Mouse (Mus musculus) left cerebral cortex, adult 18-20 months (tissue): ENCODE results near the gene Usp50. TPM values are rescaled to one million over a fixed set of nuclear protein-coding genes. Genes with fewer than 3 reads are reported as not detected.

Experiments used
- DNase-seq, 2 experiments: peaks; one replicate each; pipeline ENCODE4 v3.0.0; 2021 to 2022; ENCODE audit warnings: low spot score in 2 of 2, mixed read lengths in 1 of 2
- total RNA-seq, 2 experiments: library from RNA; stranded (reverse); gene quantifications; 2 replicates each; pipeline ENCODE4 v1.2.3; 2021

Gene Usp50
- total RNA-seq, 2 experiments from 2014 or later: 0.49 TPM; not detected in 1

- DNase-seq: no peak
Observed at GRCm38 (mm10) chr2:126668621-126669252, 114.5 kb downstream of the Usp50 start.

GRCm38 (mm10) chr2:126665984-126666383, 117.3 kb downstream of the Usp50 start:
- no peak for DNase-seq

- DNase-seq: no peak
Observed at GRCm38 (mm10) chr2:126663481-126663880, 119.8 kb downstream of the Usp50 start.

Other genes with a start within 250 kb of the Usp50 start
- gene Slc27a2, start 231.1 kb downstream of the Usp50 start, total RNA-seq: 10 to 100 TPM in 1 of 2 experiments, 1 to 10 TPM in 1; 8.7 to 10.4 TPM
- 1 to 10 TPM in 1 of 2 experiments, under 1 TPM in 1; 0.77 to 1.8 TPM for gene Hdc, start 164.2 kb downstream of the Usp50 start, total RNA-seq
- 10 to 100 TPM; 19.3 to 20.0 TPM for gene Gabpb1, start 107.1 kb downstream of the Usp50 start, total RNA-seq
- 10 to 100 TPM; 49.0 to 52.1 TPM for gene Usp8, start 76.1 kb downstream of the Usp50 start, total RNA-seq
- gene Trpm7, start 92.8 kb upstream of the Usp50 start, total RNA-seq: 10 to 100 TPM; 33.9 to 35.4 TPM
- 10 to 100 TPM; 27.4 to 30.1 TPM for gene Sppl2a, start 149.8 kb upstream of the Usp50 start, total RNA-seq
- gene Ap4e1, start 225.2 kb upstream of the Usp50 start, total RNA-seq: 10 to 100 TPM; 11.3 to 11.4 TPM